Mouse (Mus musculus): ENCODE data around the gene Tmcc1. TPM values are rescaled to one million over a fixed set of nuclear protein-coding genes. Genes with fewer than 3 reads are reported as not detected.
A peak's percentile ranks its signal among the peaks of the same experiment; 100 is the strongest.

Tmcc1 gene
- polyA plus RNA-seq, 1 experiment from 2014 or later: 13.6 TPM

DNA sequence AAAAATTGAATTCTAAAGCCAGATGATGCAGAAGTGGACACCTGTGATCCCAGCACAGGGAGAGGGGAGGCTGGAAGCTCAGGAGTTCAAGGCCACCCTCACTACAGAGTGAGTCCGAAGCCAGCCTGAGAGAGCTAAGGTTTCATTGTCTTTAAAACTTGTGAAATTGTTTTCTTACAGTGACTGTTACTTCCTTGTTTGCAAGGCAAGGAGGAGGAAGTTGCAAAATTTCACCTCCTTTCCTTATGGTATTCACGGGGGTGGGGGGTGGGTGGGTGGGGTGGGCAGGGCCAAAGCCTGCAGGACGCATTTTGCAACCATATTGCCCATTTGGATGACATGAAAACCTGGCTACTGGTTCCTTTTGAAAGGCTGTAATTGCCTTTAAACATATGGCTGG, 179.6 kb downstream of the Tmcc1 start:
- 60% methylated on average over 3 of the region's 3 CpGs for WGBS
- Histone ChIP-seq H3K4me3 (replicated peaks) (no peak overlapping the region), H3K36me3 (no peaks in the 10 kb centered on the region), H3K4me2 (replicated peaks) (no peak overlapping the region), H3K9me3 (replicated peaks) (no peaks in the 10 kb centered on the region), H3K9ac (no peak overlapping the region), H3K27ac (replicated peaks) (no peak overlapping the region), H3K27me3 (no peaks in the 10 kb centered on the region), H3K4me1 (no peaks in the 10 kb centered on the region)
- ATAC-seq (ENCODE audit: insufficient number of reproducible peaks, low FRiP score, low TSS enrichment, low read depth): no peak

DNA sequence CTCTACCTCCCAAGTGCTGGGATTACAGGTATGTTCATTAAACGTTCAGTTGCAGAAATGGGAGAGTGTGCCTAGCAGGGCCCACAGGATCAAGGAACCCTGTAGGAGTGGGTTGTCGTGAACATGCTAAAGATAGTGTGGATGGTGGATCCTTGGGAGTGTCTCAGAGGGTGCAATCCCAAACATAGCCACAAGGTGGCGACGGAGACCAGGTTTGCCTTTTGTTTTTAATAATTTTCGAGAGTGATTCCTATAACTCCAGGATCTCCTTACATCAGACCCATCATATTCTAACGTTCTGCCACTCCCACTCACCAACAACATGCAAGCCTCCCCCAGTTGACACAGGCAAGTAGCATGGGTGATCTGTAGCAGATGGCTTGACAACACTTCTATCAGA, 182.7 kb downstream of the Tmcc1 start:
- H3K9me3 ChIP-seq (replicated peaks): no peaks in the 10 kb centered on the region

DNA sequence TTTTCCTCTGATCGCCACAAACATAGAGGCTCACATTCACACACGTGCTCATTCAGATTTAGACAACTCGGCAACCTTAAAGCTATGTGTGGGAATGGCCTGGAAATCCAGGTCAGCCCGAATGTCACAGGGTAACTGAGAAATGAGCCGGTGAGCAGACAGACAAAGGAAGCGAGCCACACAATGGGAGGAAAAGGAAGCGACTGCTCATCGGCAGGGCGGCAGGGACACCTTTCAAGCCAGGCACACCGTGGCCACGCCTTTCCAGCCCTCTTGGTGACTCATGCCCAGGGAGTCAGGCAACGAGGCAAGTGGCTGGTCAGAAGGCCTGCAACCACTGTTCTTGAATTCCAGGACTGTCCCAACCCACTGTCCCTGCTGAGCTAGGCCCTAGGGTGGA, 183.9 kb downstream of the Tmcc1 start:
- Histone ChIP-seq H3K27ac (replicated peaks) (no peak overlapping the region), H3K36me3 (no peaks in the 10 kb centered on the region), H3K27me3 (no peaks in the 10 kb centered on the region), H3K4me2 (replicated peaks) (no peak overlapping the region), H3K9me3 (replicated peaks) (no peaks in the 10 kb centered on the region), H3K9ac (no peak overlapping the region), H3K4me1 (peaks cover 21% of the 10 kb centered on the region; the same call in 1 of the 2 replicates), H3K4me3 (replicated peaks) (no peak overlapping the region)
- 60% methylated on average over 12 of the region's 12 CpGs for WGBS
- ATAC-seq (ENCODE audit: insufficient number of reproducible peaks, low FRiP score, low TSS enrichment, low read depth): no peak

More for the DNA sequence above, 182.7 kb downstream of the Tmcc1 start:
- 0 out of 2 replicates have a peak, but pooled peaks have one; percentile 16 for ATAC-seq (ENCODE audit: insufficient number of reproducible peaks, low FRiP score, low TSS enrichment, low read depth)
- Histone ChIP-seq H3K36me3 (no peaks in the 10 kb centered on the region), H3K27me3 (no peaks in the 10 kb centered on the region), H3K4me3 (replicated peaks) (no peak overlapping the region), H3K4me2 (replicated peaks) (no peak overlapping the region), H3K4me1 (peaks cover 21% of the 10 kb centered on the region; the same call in 1 of the 2 replicates), H3K9ac (no peak overlapping the region), H3K27ac (replicated peaks) (no peak overlapping the region)
- WGBS: 4% methylated on average over 6 of the region's 6 CpGs

DNA sequence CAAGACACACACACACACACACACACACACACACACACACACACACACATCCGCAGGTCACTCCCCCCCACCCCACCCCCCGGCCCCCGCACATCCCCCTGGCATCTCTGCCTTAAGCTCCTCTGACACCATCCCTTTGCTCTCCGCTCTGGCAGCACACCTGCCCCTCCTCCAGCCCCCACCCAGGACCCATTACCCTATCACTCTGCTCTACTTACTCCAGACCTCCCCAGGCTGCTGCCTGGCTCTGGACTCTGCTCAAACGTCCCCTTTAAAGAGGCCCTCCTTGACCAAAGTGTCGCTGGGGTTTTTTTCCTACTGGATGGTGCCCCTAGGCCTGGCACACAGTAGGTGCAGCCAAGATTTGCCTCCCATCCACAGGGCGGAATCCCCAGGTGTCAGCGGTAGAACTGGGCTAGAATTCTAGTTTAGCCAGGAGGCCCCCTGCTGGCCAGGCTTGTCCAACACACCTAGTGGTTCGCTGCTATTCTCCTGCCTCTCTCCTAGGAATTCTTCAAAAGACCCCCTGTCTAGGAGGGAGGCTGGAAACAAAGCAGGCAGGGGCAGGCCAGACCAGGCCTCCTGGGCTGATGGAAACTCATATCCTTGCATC, 185.6 kb downstream of the Tmcc1 start:
- Histone ChIP-seq H3K27ac (replicated peaks) (no peak overlapping the region), H3K4me1 (peaks cover 21% of the 10 kb centered on the region; the same call in 1 of the 2 replicates), H3K9me3 (replicated peaks) (no peaks in the 10 kb centered on the region), H3K4me2 (replicated peaks) (no peak overlapping the region), H3K36me3 (no peaks in the 10 kb centered on the region), H3K9ac (no peak overlapping the region), H3K27me3 (no peaks in the 10 kb centered on the region), H3K4me3 (replicated peaks) (no peak overlapping the region)
- no peak; the same call in 1 of the 2 replicates for ATAC-seq (ENCODE audit: insufficient number of reproducible peaks, low FRiP score, low TSS enrichment, low read depth)
- 19% methylated on average over 9 of the region's 9 CpGs for WGBS

DNA sequence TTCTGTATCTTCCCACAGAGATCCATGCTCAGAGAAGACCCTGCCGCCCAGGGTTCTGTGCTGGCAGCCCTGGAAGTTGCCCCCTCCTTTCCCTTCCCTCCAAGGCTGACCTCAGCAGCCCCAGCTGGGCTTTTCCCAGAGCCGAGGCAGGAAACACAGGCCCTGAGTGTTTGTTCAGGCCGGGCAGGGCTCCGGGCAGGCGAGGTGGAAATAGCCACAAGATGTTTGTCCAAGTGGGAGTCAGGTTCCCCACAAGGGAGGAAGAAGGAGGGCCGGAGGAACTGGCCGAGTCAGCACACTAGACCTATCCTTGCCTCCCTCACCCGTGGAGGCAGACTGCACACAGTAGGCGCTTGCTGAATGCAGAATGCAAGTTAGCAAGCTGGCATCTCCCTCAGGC, 186.6 kb downstream of the Tmcc1 start:
- Histone ChIP-seq H3K36me3 (no peaks in the 10 kb centered on the region), H3K27me3 (no peaks in the 10 kb centered on the region), H3K4me3 (replicated peaks) (no peak overlapping the region), H3K9me3 (replicated peaks) (no peaks in the 10 kb centered on the region), H3K27ac (replicated peaks) (peak overlapping the region; percentile 12; the same call in 1 of the 2 replicates), H3K9ac (no peak overlapping the region), H3K4me2 (replicated peaks) (no peak overlapping the region), H3K4me1 (peaks cover 21% of the 10 kb centered on the region; the same call in 1 of the 2 replicates)
- 32% methylated on average over 9 of the region's 9 CpGs for WGBS
- ATAC-seq (ENCODE audit: insufficient number of reproducible peaks, low FRiP score, low TSS enrichment, low read depth): no peak

DNA sequence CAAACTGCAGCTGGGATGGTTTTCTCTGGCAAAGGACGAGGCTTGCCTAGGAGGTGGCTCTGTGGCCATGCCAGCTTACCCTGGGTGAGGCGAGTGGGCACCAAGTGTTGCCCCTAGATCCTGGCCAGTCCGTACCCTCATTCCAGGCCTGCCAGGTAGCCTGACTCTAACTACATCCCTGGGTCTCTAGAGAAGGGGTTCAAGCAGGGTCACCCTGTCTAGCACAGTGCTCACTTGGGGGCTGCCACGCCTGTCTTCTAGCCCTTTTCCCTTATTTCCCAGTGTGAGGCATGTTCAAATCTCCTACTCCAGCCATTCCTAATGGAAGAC, 187.4 kb downstream of the Tmcc1 start:
- Histone ChIP-seq H3K4me2 (replicated peaks) (no peak overlapping the region), H3K27ac (replicated peaks) (peak overlapping the region; percentile 12; the same call in 1 of the 2 replicates), H3K9me3 (replicated peaks) (no peaks in the 10 kb centered on the region), H3K36me3 (no peaks in the 10 kb centered on the region), H3K9ac (no peak overlapping the region), H3K4me1 (peaks cover 21% of the 10 kb centered on the region; the same call in 1 of the 2 replicates), H3K27me3 (no peaks in the 10 kb centered on the region), H3K4me3 (replicated peaks) (no peak overlapping the region)
- 71% methylated on average over 4 of the region's 4 CpGs for WGBS
- ATAC-seq (ENCODE audit: insufficient number of reproducible peaks, low FRiP score, low TSS enrichment, low read depth): no peak

DNA sequence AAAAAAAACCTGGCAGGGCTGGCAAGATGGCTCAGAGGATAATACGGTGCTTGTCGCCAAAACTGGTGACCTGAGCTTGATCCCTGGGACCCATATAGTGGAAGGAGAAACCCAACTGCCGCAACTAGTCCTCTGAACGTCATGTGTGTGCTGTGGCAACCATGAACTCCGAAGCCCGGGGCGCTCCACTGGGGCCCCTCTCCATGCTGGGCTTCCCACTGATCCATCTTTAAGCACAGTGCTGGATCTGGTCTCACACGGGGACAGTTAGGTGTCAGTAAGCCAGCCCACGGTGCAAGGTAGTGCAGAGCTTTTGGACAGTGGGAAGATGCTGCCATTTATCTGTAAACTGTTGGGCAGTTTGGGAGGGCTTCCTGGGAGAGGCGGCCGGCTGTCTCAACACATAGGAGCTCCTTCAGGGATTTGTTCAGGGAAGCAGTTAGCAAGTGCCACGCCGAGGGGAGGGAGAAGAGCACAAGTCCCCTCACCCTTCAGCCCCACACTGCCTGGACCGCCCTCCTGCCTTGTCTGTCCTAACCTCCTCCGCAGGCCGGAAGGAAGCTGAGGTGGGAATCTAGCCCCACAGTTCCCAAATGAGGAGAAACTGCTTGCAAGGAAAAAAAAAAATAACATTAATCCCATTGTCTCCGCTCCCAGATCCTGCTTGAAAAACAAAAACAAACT, 187.9 kb downstream of the Tmcc1 start:
- 72% methylated on average over 17 of the region's 17 CpGs for WGBS
- Histone ChIP-seq H3K9ac (no peak overlapping the region), H3K4me3 (replicated peaks) (no peak overlapping the region), H3K4me2 (replicated peaks) (no peak overlapping the region), H3K27me3 (no peaks in the 10 kb centered on the region), H3K9me3 (replicated peaks) (no peaks in the 10 kb centered on the region), H3K36me3 (no peaks in the 10 kb centered on the region), H3K4me1 (peaks cover 21% of the 10 kb centered on the region; the same call in 1 of the 2 replicates), H3K27ac (replicated peaks) (no peak overlapping the region)
- ATAC-seq (ENCODE audit: insufficient number of reproducible peaks, low FRiP score, low TSS enrichment, low read depth): no peak

DNA sequence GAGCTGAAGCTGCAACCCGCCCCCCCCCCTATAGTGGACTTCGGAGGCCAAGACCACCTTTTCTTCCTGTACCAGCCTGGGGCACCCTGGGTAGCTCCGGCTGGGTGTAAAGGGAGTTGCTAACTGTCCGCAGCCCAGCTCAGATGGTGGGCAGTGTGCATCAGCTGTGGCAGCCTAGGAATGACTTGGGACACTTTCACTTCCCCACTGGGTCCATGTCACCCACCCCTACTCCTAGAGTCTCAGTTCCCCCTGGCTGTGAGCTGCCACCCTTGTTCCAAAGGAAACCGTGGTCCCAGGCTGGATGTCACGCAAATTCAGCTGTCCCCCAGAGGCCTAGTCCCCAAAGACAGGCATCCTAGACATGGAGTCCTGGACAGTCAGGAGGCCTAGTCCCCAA, 188.6 kb downstream of the Tmcc1 start:
- Histone ChIP-seq H3K27me3 (no peaks in the 10 kb centered on the region), H3K9me3 (replicated peaks) (no peaks in the 10 kb centered on the region), H3K4me1 (peaks cover 21% of the 10 kb centered on the region; the same call in 1 of the 2 replicates), H3K27ac (replicated peaks) (no peak overlapping the region), H3K4me2 (replicated peaks) (no peak overlapping the region), H3K4me3 (replicated peaks) (no peak overlapping the region), H3K9ac (no peak overlapping the region), H3K36me3 (no peaks in the 10 kb centered on the region)
- no peak for ATAC-seq (ENCODE audit: insufficient number of reproducible peaks, low FRiP score, low TSS enrichment, low read depth)
- WGBS: 79% methylated on average over 6 of the region's 6 CpGs

DNA sequence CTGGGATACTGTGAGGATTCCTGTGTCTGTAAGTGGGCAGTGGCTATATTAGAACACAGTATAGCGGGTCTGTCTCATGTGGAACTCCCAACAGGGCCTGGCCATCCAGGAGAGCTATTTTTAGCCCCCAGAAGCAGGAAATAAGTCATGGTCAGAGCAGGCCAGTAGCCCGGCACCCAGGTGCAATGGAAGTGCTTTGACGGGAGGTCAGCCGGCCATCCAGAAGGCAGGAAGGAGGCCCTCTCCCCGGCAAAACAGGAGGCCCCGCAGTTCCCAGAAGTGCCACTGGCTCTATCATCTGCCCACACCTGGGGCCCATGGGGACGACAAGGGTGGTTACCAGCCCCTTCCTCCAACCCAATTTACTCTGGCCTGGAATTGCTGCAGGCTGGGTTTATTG, 189.2 kb downstream of the Tmcc1 start:
- no peak overlapping the region for H3K4me2 ChIP-seq (replicated peaks)
- no peak for ATAC-seq (ENCODE audit: insufficient number of reproducible peaks, low FRiP score, low TSS enrichment, low read depth)
- WGBS: 46% methylated on average over 7 of the region's 7 CpGs
- H3K27me3 ChIP-seq: no peaks in the 10 kb centered on the region
- H3K36me3 ChIP-seq: no peaks in the 10 kb centered on the region
- peaks cover 21% of the 10 kb centered on the region; the same call in 1 of the 2 replicates for H3K4me1 ChIP-seq
- H3K9ac ChIP-seq: no peak overlapping the region
- no peaks in the 10 kb centered on the region for H3K9me3 ChIP-seq (replicated peaks)
- no peak overlapping the region for H3K4me3 ChIP-seq (replicated peaks)
- H3K27ac ChIP-seq (replicated peaks): peak overlapping the region; percentile 19; the same call in 1 of the 2 replicates

DNA sequence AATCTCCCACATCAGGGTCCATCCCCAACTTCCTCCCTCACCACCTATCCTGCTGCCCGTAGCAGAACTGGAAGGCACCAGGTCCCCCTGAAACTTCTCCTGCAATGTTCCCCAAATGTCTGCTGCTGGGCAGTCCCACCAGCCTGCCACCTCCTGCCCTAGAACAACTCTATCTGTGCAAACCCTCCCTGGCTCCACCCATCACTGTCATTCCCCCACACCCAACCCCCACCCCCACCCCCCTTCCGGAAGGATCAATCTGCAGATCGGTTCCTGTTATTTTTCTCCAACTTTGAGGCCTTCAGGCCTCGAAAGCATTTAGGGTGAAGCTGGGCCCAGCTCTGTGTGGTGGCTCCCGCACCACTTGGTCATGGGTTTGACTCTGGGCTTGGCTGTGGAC, 189.8 kb downstream of the Tmcc1 start:
- no peak overlapping the region for H3K4me2 ChIP-seq (replicated peaks)
- H3K9me3 ChIP-seq (replicated peaks): no peaks in the 10 kb centered on the region
- no peak for ATAC-seq (ENCODE audit: insufficient number of reproducible peaks, low FRiP score, low TSS enrichment, low read depth)
- H3K27me3 ChIP-seq: no peaks in the 10 kb centered on the region
- 0 out of 2 replicates have a peak overlapping the region, but pooled peaks have one; percentile 19 for H3K27ac ChIP-seq (replicated peaks)
- H3K9ac ChIP-seq: no peak overlapping the region
- no peak overlapping the region for H3K4me3 ChIP-seq (replicated peaks)
- H3K4me1 ChIP-seq: peaks cover 26% of the 10 kb centered on the region
- WGBS: 64% methylated on average over 5 of the region's 5 CpGs
- no peaks in the 10 kb centered on the region for H3K36me3 ChIP-seq

DNA sequence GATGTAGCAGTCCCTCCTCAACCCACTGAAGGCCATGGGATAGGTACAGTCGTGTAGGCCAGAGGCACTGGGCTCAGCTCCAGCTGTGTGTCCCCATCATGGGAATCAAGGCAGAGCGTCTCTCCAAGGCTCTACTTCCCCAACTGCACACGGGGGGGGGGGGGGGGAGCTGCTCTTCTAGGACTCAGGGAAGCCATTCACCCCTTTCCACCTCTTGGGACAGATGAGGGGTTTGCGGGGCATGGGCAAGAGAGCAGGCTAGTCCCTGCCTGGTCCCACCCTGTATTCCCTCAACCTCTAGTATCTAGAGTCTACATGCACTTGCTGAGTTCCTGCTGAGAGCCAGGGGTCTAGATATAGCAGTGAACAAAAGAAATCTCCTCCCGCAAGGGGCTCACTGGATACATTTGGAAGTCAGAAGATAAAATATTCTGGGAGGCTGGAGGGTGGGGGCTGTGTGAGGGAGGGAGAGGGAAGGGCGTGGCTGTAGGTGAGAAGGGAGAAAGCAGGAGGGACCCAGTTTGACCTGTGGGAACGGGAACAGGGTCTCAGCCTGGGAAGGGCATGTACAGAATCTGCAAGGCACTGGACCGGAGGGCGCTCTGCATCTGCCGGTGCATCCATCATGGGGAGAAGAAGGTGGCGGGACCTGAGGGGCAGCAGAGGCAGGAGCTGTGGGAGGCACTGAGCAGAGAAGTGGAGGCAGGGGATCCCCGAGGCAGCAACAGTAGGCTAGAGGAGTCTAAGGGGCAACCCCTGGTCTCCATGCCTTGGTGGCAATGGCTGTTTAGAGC, 190.8 kb downstream of the Tmcc1 start:
- H3K4me1 ChIP-seq: peaks cover 30% of the 10 kb centered on the region
- H3K4me2 ChIP-seq (replicated peaks): no peak overlapping the region
- H3K9ac ChIP-seq: no peak overlapping the region
- no peaks in the 10 kb centered on the region for H3K9me3 ChIP-seq (replicated peaks)
- WGBS: 67% methylated on average over 11 of the region's 12 CpGs
- H3K4me3 ChIP-seq (replicated peaks): no peak overlapping the region
- ATAC-seq (ENCODE audit: insufficient number of reproducible peaks, low FRiP score, low TSS enrichment, low read depth): no peak
- H3K36me3 ChIP-seq: no peaks in the 10 kb centered on the region
- H3K27ac ChIP-seq (replicated peaks): no peak overlapping the region
- no peaks in the 10 kb centered on the region for H3K27me3 ChIP-seq
